Mouse (Mus musculus): ENCODE data around the gene Hacd2.

Hacd2 gene

GRCm38 (mm10) chr16:35054432-35055193 is 32.4 kb downstream of the Hacd2 start:
- no peak for DNase-seq (ENCODE audit: low read depth, low spot score)

- no peak for DNase-seq (ENCODE audit: low read depth, low spot score)
Measured at GRCm38 (mm10) chr16:35055194-35055506, 32.9 kb downstream of the Hacd2 start.

GRCm38 (mm10) chr16:35055861-35056260 is 33.6 kb downstream of the Hacd2 start:
- no peak for DNase-seq (ENCODE audit: low read depth, low spot score)

- peak; percentile 51 for DNase-seq (ENCODE audit: low read depth, low spot score)
Measured at GRCm38 (mm10) chr16:35056306-35056705, 34.1 kb downstream of the Hacd2 start.

- DNase-seq (ENCODE audit: low read depth, low spot score): no peak
Measured at GRCm38 (mm10) chr16:35056786-35057185, 34.6 kb downstream of the Hacd2 start.

GRCm38 (mm10) chr16:35061017-35061416 is 38.8 kb downstream of the Hacd2 start:
- DNase-seq (ENCODE audit: low read depth, low spot score): peak; percentile 26

GRCm38 (mm10) chr16:35065724-35066123 is 43.5 kb downstream of the Hacd2 start:
- DNase-seq (ENCODE audit: low read depth, low spot score): no peak

- peak; percentile 44 for DNase-seq (ENCODE audit: low read depth, low spot score)
Measured at GRCm38 (mm10) chr16:35067095-35067494, 44.9 kb downstream of the Hacd2 start.

GRCm38 (mm10) chr16:35067631-35068030 is 45.4 kb downstream of the Hacd2 start:
- DNase-seq (ENCODE audit: low read depth, low spot score): no peak

- DNase-seq (ENCODE audit: low read depth, low spot score): no peak
Measured at GRCm38 (mm10) chr16:35068886-35069285, 46.7 kb downstream of the Hacd2 start.

- DNase-seq (ENCODE audit: low read depth, low spot score): no peak
Measured at GRCm38 (mm10) chr16:35074436-35074835, 52.2 kb downstream of the Hacd2 start.

GRCm38 (mm10) chr16:35075643-35076042 is 53.4 kb downstream of the Hacd2 start:
- no peak for DNase-seq (ENCODE audit: low read depth, low spot score)

GRCm38 (mm10) chr16:35093500-35093899 is 71.3 kb downstream of the Hacd2 start:
- DNase-seq (ENCODE audit: low read depth, low spot score): no peak

GRCm38 (mm10) chr16:35097870-35098530 is 75.8 kb downstream of the Hacd2 start:
- no peak for DNase-seq (ENCODE audit: low read depth, low spot score)

GRCm38 (mm10) chr16:35101751-35102420 is 79.7 kb downstream of the Hacd2 start:
- peak; percentile 53 for DNase-seq (ENCODE audit: low read depth, low spot score)

GRCm38 (mm10) chr16:35102866-35103620 is 80.8 kb downstream of the Hacd2 start:
- DNase-seq (ENCODE audit: low read depth, low spot score): no peak

GRCm38 (mm10) chr16:35107985-35108384 is 85.8 kb downstream of the Hacd2 start:
- peak; percentile 38 for DNase-seq (ENCODE audit: low read depth, low spot score)

- DNase-seq (ENCODE audit: low read depth, low spot score): peak; percentile 18
Measured at GRCm38 (mm10) chr16:35109156-35109555, 86.9 kb downstream of the Hacd2 start.

- peak; percentile 49 for DNase-seq (ENCODE audit: low read depth, low spot score)
Measured at GRCm38 (mm10) chr16:35109656-35110291, 87.5 kb downstream of the Hacd2 start.

GRCm38 (mm10) chr16:35110410-35111142 is 88.3 kb downstream of the Hacd2 start:
- peak; percentile 93 for DNase-seq (ENCODE audit: low read depth, low spot score)

- DNase-seq (ENCODE audit: low read depth, low spot score): peak; percentile 18
Measured at GRCm38 (mm10) chr16:35111143-35111620, 89.0 kb downstream of the Hacd2 start.
